Mouse (Mus musculus): Measurements from ENCODE around the gene Tstd3. TPM values are rescaled to one million over a fixed set of nuclear protein-coding genes. Genes with fewer than 3 reads are reported as not detected.

Tstd3 gene
- total RNA-seq (2021) = 10 to 100 TPM in 1 of 2 experiments, 1 to 10 TPM in 1; 6.4 to 12.9 TPM
- long read RNA-seq, experiment 1, transcript Tstd3-201 (4 exons, 1,588 nt) = major isoform, 17 of 17 reads
- long read RNA-seq, experiment 1, partial matches to known transcripts = 0 of 17 reads
- long read RNA-seq, experiment 1, other reads (novel, unspliced or antisense) = 0 of 17 reads
- long read RNA-seq, experiment 2, partial matches to known transcripts = 0 of 3 reads
- long read RNA-seq, experiment 2, other reads (novel, unspliced or antisense) = 0 of 3 reads

- peak; percentile 80 to 89 for DNase-seq
These were observed at the start of gene Tstd3, which contains the start of gene Usp45 for GRCm38 (mm10) chr4:21766863-21767304. Gene Tstd3, minus strand, starts transcription at chr4:21767212. Gene Usp45, plus strand, starts transcription at chr4:21767156.

- peak; percentile 24 to 52 for DNase-seq
These were observed 47.0 kb upstream of the Tstd3 start for GRCm38 (mm10) chr4:21814029-21814428.

GRCm38 (mm10) chr4:21812635-21813034 lies 45.6 kb upstream of the Tstd3 start:
- no peak for DNase-seq

- DNase-seq = no peak
These were observed 43.6 kb upstream of the Tstd3 start for GRCm38 (mm10) chr4:21810608-21811007.

- no peak for DNase-seq
These were observed 40.2 kb upstream of the Tstd3 start for GRCm38 (mm10) chr4:21807204-21807603.

- no peak for DNase-seq
These were observed 34.6 kb upstream of the Tstd3 start for GRCm38 (mm10) chr4:21801620-21802019.

GRCm38 (mm10) chr4:21801013-21801412 lies 34.0 kb upstream of the Tstd3 start:
- DNase-seq = peak; percentile 14 to 15

- no peak for DNase-seq
These were observed 26.6 kb upstream of the Tstd3 start for GRCm38 (mm10) chr4:21793631-21794030.

GRCm38 (mm10) chr4:21789836-21790235 lies 22.8 kb upstream of the Tstd3 start:
- DNase-seq = no peak

GRCm38 (mm10) chr4:21788903-21789302 lies 21.9 kb upstream of the Tstd3 start:
- DNase-seq = no peak

GRCm38 (mm10) chr4:21786268-21786667 lies 19.3 kb upstream of the Tstd3 start:
- DNase-seq = no peak

GRCm38 (mm10) chr4:21780816-21781726 lies 14.1 kb upstream of the Tstd3 start:
- no peak for DNase-seq

GRCm38 (mm10) chr4:21776946-21777265 lies 9.9 kb upstream of the Tstd3 start:
- DNase-seq = no peak

- peak; percentile 94 to 95 for DNase-seq
These were observed 9.3 kb upstream of the Tstd3 start for GRCm38 (mm10) chr4:21776091-21776945.

- DNase-seq = no peak
These were observed 5.3 kb upstream of the Tstd3 start for GRCm38 (mm10) chr4:21772306-21772705.

GRCm38 (mm10) chr4:21771064-21771463 lies 4.1 kb upstream of the Tstd3 start:
- DNase-seq = no peak

GRCm38 (mm10) chr4:21766171-21766862 lies 695 bp downstream of the Tstd3 start:
- DNase-seq = no peak

GRCm38 (mm10) chr4:21763827-21764226 lies 3.2 kb downstream of the Tstd3 start:
- DNase-seq = no peak

GRCm38 (mm10) chr4:21761416-21762160 lies 5.4 kb downstream of the Tstd3 start:
- DNase-seq = no peak

- DNase-seq = no peak
These were observed 8.2 kb downstream of the Tstd3 start for GRCm38 (mm10) chr4:21758860-21759259.
